Mouse (Mus musculus) stomach, postnatal 0 days (tissue): ENCODE measurements around the gene Serinc5.

Experiments used
- CTCF ChIP-seq: IDR thresholded peaks from 2 replicates; pipeline ENCODE4 v1.5.1; 2016; ENCODE audit warnings: antibody characterized with exemption, low read depth, mild to moderate bottlenecking, moderate library complexity
- EP300 ChIP-seq: optimal IDR thresholded peaks from 2 replicates; pipeline ENCODE3; 2016; ENCODE audit warnings: antibody characterized with exemption

- TF ChIP-seq CTCF (peak; percentile 88), EP300 (no peak)
Observed at GRCm38 (mm10) chr13:92740671-92741270, 129.9 kb downstream of the Serinc5 start.
